Mouse (Mus musculus): ENCODE results near the gene Olfr1279.
"Not testable (repeated sequence)": the region's sequence is repeated elsewhere in the genome, so short reads cannot be mapped to it uniquely, and the experiment has no call there.

Olfr1279 gene

DNA sequence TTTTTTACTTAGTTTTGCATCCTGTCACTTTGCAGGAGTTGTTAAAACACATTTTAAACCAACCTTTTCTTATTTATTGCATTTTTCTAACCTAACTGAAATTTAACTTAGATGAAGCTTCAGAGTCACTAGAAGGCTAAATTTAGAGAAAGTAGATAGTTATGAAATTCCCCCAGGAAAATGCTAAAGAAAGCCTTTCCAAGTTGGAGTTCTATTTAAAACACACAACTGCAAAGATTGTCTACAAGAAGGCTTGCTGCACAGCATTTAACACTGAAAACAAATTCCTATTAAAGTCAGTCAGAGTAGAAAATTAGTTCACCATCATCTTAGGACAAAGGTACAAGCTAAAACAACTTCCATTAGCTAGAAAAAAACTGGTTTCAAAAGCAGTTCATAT is at the start of gene Olfr1279:
Gene Olfr1279, plus strand, starts transcription at position 262 of the 400 bp plus-strand sequence.
- no peak for DNase-seq (ENCODE audit: low read depth)

GRCm38 (mm10) chr2:111254216-111254615 is 46.2 kb upstream of the Olfr1279 start, which contains the start of gene Olfr1276:
Gene Olfr1276 (plus strand): TSS chr2:111254516.
- DNase-seq (ENCODE audit: low read depth), result no peak

DNA sequence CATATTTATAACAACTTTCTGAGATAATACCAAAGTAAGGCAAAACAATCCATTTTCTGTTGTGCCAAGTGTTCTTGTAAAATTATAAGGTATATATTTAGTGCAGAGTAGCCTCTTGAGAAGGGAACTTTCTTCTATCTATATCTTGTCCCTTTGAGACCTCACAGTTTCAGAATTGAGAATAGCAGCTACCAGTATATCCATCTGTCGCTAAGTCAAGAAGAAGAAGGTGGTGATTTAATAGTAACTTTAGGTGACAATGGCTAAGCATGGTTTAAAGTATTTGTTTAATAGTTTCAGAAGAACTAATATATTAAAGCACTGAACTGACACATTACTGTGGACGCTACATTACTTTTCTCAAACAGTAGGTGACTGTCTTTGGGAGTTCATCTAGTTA is 26.4 kb upstream of the Olfr1279 start, which contains the start of gene Olfr1277:
Gene Olfr1277, minus strand, starts transcription at position 101 of the 400 bp plus-strand sequence.
- DNase-seq (ENCODE audit: low read depth), result no peak

DNA sequence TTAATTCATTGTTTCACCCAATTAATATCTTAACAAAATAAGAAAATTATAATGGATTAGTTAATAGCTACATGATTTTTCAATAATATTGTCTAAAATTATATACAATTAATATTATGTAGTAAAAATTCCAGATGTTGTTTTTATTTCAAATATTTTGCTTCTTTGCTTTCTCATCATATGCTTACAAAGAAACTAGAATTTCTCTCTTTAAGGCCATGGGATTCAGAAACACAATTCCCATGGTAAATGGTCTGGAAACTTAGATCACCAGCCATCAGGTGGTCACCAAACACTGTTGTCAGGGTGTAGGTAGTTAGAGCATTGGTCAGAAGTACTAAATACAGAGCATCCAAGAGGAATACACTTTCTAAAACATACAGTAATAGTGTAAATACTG is 10.6 kb upstream of the Olfr1279 start, which contains the start of gene Olfr1278:
Gene Olfr1278, plus strand, starts transcription at position 301 of the 400 bp plus-strand sequence.
- DNase-seq (ENCODE audit: low read depth), result no peak

DNA sequence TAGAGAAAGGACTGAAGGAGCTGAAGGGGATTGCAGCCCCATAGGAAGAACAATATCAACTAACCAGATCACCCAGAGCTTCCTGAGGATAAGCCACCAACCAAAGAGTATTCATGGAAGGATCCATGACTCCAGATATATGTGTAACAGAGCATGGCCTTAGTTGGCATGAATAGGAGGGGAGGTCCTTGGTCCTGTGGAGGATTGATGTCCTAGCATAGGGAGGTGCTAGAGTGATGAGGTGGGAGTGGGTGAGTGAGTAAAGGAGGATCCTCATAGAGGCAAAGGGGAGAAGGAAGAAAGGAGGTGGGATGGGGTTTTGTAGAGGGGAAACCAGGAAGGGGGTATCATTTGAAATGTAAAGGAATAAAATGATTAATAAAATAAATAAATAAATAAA is 1.9 kb upstream of the Olfr1279 start:
- DNase-seq (ENCODE audit: low read depth), result no peak

DNA sequence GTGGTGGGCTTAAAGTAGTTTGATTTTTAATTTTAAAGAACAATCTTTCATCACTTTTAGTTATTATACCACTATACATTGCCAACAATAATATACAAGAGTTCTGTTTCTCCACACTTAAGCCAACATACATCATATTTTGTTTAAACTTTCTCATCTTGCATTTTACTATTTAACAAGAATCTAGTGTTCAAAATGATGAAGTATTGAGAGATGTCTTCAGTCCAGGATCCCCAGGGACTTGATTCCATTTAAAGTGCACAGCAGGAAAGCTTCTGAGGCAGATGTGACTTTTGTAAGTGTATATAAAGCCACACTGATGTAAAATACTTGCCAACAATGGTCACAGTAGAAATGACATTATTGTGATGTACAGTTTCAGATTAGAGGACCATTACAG is 13.3 kb downstream of the Olfr1279 start, which contains the start of gene Olfr1280:
Gene Olfr1280, plus strand, starts transcription at position 301 of the 400 bp plus-strand sequence.
- no peak for DNase-seq (ENCODE audit: low read depth)

GRCm38 (mm10) chr2:111326220-111326619 is 25.8 kb downstream of the Olfr1279 start, which contains the start of gene Olfr1281:
Gene Olfr1281 (plus strand): TSS chr2:111326520.
- no peak for DNase-seq (ENCODE audit: low read depth)

- DNase-seq (ENCODE audit: low read depth), result not testable (repeated sequence)
Measured at GRCm38 (mm10) chr2:111333721-111334120, 33.3 kb downstream of the Olfr1279 start.

DNA sequence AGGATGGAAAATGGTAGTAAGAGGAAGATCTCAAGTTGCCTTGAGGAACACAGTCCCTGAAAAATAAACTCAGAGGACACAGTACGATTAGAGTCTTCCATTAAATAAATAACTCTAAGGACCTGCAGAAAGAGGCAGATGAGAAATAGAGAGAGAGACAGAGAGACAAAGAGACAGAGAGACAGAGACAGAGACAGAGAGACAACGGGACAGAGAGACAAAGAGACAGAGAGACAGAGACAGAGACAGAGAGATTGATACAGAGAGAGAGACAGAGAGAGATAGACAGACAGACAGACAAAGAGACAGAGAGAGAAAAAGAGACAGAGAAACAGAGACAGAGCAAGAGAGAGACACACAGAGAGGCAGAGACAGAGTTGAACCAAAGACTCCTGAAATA is 35.5 kb downstream of the Olfr1279 start, which contains the start of gene Olfr1282:
Gene Olfr1282, minus strand, starts transcription at position 101 of the 400 bp plus-strand sequence.
- no peak for DNase-seq (ENCODE audit: low read depth)
